Mouse (Mus musculus) T-helper 1 cell (primary cell): ENCODE data around the gene Jarid2.

Experiments
- in situ Hi-C: fragments of 300-600 bp; cut with MboI, MseI; formaldehyde crosslinking; loops from one replicate; pipeline ENCODE4 v1.15.1; 2025; ENCODE audit warnings: high pct_unique_total_duplicates

Jarid2 gene

DNA sequence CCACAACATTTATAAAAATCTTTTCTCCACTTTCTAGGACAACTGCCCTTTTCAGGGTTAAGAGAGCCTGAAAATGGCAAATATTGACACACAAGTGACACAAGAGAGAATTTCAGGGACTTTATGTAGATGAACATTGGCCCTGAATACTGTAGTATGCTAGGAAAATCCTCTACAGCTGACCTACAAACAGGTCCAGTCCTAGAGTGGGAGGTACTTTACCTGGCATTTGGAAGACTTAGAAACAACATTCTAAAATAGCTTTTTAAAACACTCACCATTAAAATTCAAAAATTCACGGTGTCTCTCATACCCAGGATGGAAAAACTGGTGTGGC lies 224.9 kb downstream of the Jarid2 start:
- in situ Hi-C loops: no loop called here

DNA sequence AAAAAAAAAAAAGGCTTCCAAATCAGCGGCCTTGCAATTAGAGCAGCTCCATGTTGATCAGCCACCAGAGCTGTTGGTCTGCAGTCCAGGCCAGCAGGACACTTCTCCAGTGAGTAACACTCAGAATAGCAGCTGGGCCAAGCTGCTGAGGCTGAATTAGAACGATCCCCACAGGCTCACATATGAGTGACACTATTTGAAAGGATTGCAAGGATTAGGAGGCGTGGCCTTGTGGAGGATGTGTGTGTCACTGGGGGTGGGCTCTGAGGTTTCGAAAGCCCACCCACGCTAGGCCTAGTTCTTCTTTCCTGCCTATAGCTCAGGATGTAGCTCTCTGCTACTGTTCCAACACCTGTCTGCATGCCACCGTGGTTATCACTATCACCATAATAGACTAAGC lies 226.5 kb downstream of the Jarid2 start:
- in situ Hi-C loops: no loop called here

DNA sequence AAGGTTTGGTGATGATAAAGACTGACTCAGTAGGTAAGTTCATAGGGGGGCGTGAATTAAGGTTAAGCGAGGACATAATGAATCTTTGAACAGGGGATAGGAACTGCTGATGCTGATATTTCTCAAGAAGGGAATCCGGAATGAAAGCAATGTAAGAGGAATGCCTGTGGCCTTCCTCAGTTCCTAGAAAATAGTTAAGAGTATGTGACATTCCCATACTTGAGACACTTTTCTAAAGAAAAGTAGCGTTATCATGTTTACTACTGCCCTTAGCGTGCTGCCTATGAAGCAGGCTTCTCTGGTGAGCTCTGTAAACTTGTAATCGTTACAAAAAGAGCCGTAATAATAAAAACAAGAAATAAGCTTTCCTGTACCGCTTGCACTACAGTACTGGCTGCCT lies 227.8 kb downstream of the Jarid2 start:
- in situ Hi-C loops: no loop called here

DNA sequence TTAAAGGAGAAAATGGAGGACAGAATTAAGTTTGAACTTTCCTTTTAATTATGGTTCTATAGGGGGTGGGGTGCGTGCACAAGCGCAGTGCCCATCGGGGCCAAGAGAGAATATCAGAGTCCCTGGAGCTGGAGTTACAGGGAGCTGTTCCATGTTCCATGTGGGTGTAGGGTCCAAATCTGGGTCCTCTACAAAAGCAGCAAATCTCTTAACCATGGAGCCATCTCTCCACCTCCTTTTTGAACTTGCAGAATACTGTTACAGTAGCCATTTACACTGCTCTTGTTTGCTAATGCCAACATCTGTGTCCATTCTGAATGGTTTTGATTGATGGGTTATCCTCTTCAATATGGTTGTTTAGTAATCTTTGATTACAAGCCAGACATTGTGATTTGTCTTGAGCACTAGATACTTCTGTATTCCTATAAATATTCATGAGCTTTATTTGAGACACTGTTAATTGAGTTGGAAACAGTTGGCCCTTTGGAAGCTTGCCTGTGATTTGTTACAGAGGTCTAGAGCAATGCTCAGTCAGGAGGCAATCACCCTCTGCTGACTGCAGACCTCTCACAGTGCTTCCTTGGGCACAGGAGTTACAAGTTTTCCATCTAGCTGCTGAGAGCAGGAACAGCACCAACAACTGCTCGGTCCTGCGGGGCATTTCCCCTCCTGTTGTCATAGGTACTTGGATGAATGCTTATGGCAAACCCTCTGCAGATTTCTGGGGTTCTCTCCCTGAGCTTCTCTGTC lies 231.4 kb downstream of the Jarid2 start:
- in situ Hi-C loops: no loop called here
